Mouse (Mus musculus): ENCODE measurements around the gene Btbd3. TPM values are rescaled to one million over a fixed set of nuclear protein-coding genes. Genes with fewer than 3 reads are reported as not detected.

Gene Btbd3
- polyA plus RNA-seq, 1 experiment from 2014 or later: 26.0 TPM

DNA sequence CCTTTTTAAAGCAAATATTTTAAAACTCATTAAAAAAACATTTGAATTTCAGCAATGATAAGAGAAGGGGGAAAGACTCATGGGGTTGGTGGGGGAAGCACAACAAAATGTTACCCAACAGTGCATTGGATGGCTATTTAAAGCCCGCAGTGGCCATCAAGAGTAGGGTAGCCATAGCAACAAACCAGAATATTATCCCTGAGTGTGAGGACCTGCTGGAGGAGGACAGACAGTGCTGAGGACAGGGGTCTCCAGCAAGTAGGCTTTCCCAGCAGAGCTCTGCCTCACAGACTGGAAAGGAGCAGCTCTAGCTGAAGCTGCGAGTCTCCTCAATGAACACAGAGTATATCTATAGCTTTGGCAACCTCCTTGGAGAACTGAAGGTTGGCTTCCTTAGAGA lies 331.0 kb downstream of the Btbd3 start:
- H3K27ac ChIP-seq (ENCODE audit: low read length): no peak overlapping the region
- H3K9ac ChIP-seq (ENCODE audit: low read length): no peak overlapping the region
- 87% methylated on average over 2 of the region's 2 CpGs for WGBS
- no peak overlapping the region for H3K4me2 ChIP-seq (ENCODE audit: low read depth, low read length)
- no peak overlapping the region for H3K4me3 ChIP-seq (replicated peaks; ENCODE audit: low read length)
- H3K27me3 ChIP-seq (ENCODE audit: control insufficient read depth, insufficient read depth, low read length): no peaks in the 10 kb centered on the region
- H3K4me1 ChIP-seq (ENCODE audit: control insufficient read depth, insufficient read depth, low read length): no peaks in the 10 kb centered on the region
- no peaks in the 10 kb centered on the region for H3K9me3 ChIP-seq (replicated peaks; ENCODE audit: control insufficient read depth, low read length)
- H3K36me3 ChIP-seq (ENCODE audit: control insufficient read depth, insufficient read depth, low read length): no peaks in the 10 kb centered on the region
- ATAC-seq (ENCODE audit: insufficient read depth, low FRiP score): no peak

DNA sequence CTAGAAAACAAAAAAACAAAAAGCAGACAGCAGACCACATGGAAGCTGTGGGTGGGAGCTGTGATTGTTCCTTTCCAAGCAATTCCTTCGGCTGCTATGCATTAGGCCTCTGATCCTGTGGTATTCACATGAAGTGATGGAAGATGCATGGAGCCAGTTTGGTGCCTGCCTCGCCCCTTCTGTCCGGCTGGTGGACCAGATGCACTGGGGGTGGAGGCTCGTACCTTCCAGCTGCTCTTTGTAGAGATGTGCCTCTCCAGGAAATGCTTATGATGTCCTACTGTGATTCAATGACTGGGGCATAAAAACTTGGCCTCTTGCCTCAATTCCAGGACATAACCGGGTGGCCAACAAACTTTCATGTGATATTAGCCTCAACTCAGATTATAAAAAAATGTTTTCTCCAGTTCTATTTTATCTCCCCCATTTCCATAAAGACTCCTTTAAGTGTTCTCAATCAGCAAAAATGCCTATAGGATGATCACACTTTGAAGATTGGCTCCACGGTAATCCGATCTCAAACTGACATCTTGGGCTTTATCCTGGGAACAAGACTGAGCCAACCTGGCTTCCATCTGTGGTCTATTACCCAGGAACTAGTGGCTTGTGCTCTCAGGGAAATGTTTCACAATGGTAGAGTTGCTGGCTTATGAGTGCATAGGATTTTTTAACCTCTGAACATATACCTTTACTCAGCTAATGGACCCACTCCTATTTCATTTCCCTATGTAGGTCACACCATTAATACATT lies 331.6 kb downstream of the Btbd3 start:
- Histone ChIP-seq H3K9me3 (replicated peaks; ENCODE audit: control insufficient read depth, low read length) (no peaks in the 10 kb centered on the region), H3K27me3 (ENCODE audit: control insufficient read depth, insufficient read depth, low read length) (no peaks in the 10 kb centered on the region), H3K4me2 (ENCODE audit: low read depth, low read length) (no peak overlapping the region), H3K36me3 (ENCODE audit: control insufficient read depth, insufficient read depth, low read length) (no peaks in the 10 kb centered on the region), H3K9ac (ENCODE audit: low read length) (no peak overlapping the region), H3K4me1 (ENCODE audit: control insufficient read depth, insufficient read depth, low read length) (no peaks in the 10 kb centered on the region), H3K27ac (ENCODE audit: low read length) (no peak overlapping the region), H3K4me3 (replicated peaks; ENCODE audit: low read length) (no peak overlapping the region)
- WGBS: 89% methylated on average over 7 of the region's 7 CpGs
- ATAC-seq (ENCODE audit: insufficient read depth, low FRiP score): no peak

DNA sequence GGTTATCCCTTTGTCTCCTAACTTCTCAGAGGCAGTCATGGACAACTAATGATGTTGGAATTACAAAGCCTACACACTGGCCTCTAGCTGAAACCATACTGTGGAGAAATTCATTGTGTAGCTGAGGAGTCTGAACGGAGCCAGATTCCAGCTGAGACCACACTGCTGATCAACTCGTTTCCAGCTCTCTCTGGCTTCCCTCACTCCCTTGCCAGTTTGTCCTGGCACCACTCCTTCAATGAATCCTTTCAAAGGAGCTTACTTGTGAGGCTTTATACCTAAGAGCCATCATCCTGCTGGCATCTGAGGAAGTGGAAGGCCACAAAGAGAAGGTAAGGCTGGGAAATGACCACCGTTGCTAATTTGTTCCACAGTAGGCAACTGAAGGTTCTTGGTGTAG lies 332.7 kb downstream of the Btbd3 start:
- Histone ChIP-seq H3K4me2 (ENCODE audit: low read depth, low read length) (no peak overlapping the region), H3K4me3 (replicated peaks; ENCODE audit: low read length) (no peak overlapping the region), H3K9ac (ENCODE audit: low read length) (no peak overlapping the region), H3K36me3 (ENCODE audit: control insufficient read depth, insufficient read depth, low read length) (no peaks in the 10 kb centered on the region), H3K27me3 (ENCODE audit: control insufficient read depth, insufficient read depth, low read length) (no peaks in the 10 kb centered on the region), H3K27ac (ENCODE audit: low read length) (no peak overlapping the region), H3K4me1 (ENCODE audit: control insufficient read depth, insufficient read depth, low read length) (no peaks in the 10 kb centered on the region), H3K9me3 (replicated peaks; ENCODE audit: control insufficient read depth, low read length) (no peaks in the 10 kb centered on the region)
- no peak for ATAC-seq (ENCODE audit: insufficient read depth, low FRiP score)
- 88% methylated on average over 3 of the region's 3 CpGs for WGBS

DNA sequence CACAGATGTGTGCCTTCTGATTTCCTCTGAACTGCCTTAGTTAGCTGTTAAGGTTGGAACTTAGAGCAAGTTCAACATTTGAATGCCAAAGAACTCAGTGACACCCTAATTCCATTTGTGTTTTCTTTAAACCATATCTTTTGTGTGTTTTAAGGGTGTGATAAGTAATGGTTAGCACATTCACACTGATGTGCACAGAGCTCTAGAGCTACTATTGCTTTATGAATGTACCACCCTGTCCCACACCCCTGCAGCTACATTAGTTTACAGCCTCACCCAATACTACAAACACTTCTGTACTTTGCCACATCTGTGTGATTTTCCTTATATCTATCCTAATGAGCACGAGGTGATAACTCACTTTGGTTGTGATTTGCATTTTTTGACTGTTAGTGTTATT lies 333.9 kb downstream of the Btbd3 start:
- 40% methylated on average over 1 of the region's 1 CpGs for WGBS
- Histone ChIP-seq H3K27me3 (ENCODE audit: control insufficient read depth, insufficient read depth, low read length) (no peaks in the 10 kb centered on the region), H3K36me3 (ENCODE audit: control insufficient read depth, insufficient read depth, low read length) (no peaks in the 10 kb centered on the region), H3K4me1 (ENCODE audit: control insufficient read depth, insufficient read depth, low read length) (no peaks in the 10 kb centered on the region), H3K4me2 (ENCODE audit: low read depth, low read length) (no peak overlapping the region), H3K27ac (ENCODE audit: low read length) (no peak overlapping the region), H3K9ac (ENCODE audit: low read length) (no peak overlapping the region), H3K9me3 (replicated peaks; ENCODE audit: control insufficient read depth, low read length) (no peaks in the 10 kb centered on the region), H3K4me3 (replicated peaks; ENCODE audit: low read length) (no peak overlapping the region)
- ATAC-seq (ENCODE audit: insufficient read depth, low FRiP score): 0 out of 2 replicates have a peak, but pooled peaks have one; percentile 44

DNA sequence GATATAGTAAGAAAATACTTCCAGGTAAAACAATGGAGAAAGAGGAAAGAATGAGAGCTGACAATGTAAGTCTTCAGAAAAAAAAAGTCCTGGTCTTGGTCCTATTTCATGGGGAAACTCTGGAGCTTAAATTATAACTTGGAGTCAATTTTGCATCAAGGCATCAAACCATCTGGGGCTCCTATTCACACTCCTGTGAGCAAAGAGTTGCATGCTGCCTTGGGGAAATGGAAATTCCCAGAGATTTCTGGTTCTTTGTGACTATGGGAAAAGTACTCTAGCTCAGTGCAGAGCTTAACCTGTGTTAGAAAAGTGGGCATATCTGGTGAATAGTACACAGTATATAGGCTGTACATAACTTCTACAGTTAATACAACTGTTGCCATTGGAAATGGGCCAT lies 356.0 kb downstream of the Btbd3 start:
- H3K27me3 ChIP-seq (ENCODE audit: control insufficient read depth, insufficient read depth, low read length): no peaks in the 10 kb centered on the region
- H3K9me3 ChIP-seq (replicated peaks; ENCODE audit: control insufficient read depth, low read length): no peaks in the 10 kb centered on the region
- H3K4me2 ChIP-seq (ENCODE audit: low read depth, low read length): no peak overlapping the region
- no peak for ATAC-seq (ENCODE audit: insufficient read depth, low FRiP score)
- no peak overlapping the region for H3K27ac ChIP-seq (ENCODE audit: low read length)
- H3K4me3 ChIP-seq (replicated peaks; ENCODE audit: low read length): no peak overlapping the region
- H3K4me1 ChIP-seq (ENCODE audit: control insufficient read depth, insufficient read depth, low read length): peaks cover 2% of the 10 kb centered on the region; the same call in 1 of the 2 replicates
- H3K9ac ChIP-seq (ENCODE audit: low read length): no peak overlapping the region
- no peaks in the 10 kb centered on the region for H3K36me3 ChIP-seq (ENCODE audit: control insufficient read depth, insufficient read depth, low read length)

DNA sequence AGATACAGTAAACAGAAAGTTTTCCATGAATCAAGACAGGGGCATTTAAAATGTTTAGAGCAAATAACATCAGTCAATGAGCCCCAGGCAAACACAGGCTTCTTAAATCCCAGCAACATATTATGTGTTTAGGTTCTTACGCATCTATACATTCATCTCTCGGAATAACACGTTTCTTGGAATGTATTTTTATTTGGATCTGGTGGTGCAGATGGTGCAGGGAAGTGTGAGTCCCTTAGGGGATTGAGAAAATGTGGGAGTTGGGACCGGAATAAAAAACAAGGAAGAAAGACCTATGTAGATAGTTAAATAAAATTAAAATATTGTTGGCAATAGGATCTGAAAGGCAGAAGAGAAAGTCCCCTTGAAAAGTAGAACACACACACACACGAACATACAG lies 361.1 kb downstream of the Btbd3 start:
- Histone ChIP-seq H3K4me2 (ENCODE audit: low read depth, low read length) (no peak overlapping the region), H3K4me3 (replicated peaks; ENCODE audit: low read length) (no peak overlapping the region), H3K27me3 (ENCODE audit: control insufficient read depth, insufficient read depth, low read length) (no peaks in the 10 kb centered on the region), H3K9ac (ENCODE audit: low read length) (no peak overlapping the region), H3K36me3 (ENCODE audit: control insufficient read depth, insufficient read depth, low read length) (no peaks in the 10 kb centered on the region), H3K4me1 (ENCODE audit: control insufficient read depth, insufficient read depth, low read length) (peaks cover 2% of the 10 kb centered on the region; the same call in 1 of the 2 replicates), H3K9me3 (replicated peaks; ENCODE audit: control insufficient read depth, low read length) (no peaks in the 10 kb centered on the region), H3K27ac (ENCODE audit: low read length) (no peak overlapping the region)
- no peak for ATAC-seq (ENCODE audit: insufficient read depth, low FRiP score)
- 79% methylated on average over 5 of the region's 5 CpGs for WGBS

All from stomach, embryonic 16.5 days (tissue).